Mouse (Mus musculus): Measurements from ENCODE around the gene Polg2.
"Not testable (repeated sequence)": the region's sequence is repeated elsewhere in the genome, so short reads cannot be mapped to it uniquely, and the experiment has no call there.

The Polg2 gene

GRCm38 (mm10) chr11:106724916-106725235 is 54.5 kb downstream of the Polg2 start:
- DNase-seq (ENCODE audit: low spot score): not testable (repeated sequence)

DNA sequence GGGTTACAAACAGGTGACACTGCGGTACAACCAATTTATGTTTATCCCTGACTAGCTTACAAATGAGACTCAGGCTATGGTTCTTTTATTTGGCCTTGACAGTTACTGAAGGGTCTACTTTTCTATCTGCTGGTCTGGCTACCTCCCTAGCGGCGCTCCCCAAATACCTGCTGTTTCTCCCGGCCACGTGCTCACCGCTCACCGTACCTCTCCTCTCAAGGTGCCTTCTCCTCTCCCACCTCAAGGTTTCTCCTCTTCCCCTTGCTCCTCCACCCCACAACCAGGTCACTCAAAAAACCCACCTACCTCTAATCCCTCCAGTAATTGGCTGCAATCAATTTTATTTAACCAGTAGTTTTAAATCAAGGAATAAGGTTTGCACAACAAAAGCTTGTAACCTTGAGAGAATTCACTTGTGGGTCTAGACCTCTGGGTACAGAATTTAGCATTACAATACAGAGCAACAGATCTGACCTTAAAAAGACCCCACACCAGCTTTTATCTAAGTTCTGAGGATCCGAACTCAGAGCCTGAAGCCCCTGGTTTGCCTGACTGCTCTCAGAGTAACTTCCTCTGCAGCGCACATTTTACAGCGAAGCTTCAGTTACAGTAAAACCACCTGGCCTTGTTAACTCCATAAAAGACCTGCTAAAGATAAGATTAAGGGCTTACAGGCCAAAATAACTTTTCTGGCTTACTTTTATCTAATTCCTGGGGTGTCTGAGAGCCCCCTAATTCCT is 55.0 kb downstream of the Polg2 start:
- no peak for DNase-seq (ENCODE audit: low spot score)

DNA sequence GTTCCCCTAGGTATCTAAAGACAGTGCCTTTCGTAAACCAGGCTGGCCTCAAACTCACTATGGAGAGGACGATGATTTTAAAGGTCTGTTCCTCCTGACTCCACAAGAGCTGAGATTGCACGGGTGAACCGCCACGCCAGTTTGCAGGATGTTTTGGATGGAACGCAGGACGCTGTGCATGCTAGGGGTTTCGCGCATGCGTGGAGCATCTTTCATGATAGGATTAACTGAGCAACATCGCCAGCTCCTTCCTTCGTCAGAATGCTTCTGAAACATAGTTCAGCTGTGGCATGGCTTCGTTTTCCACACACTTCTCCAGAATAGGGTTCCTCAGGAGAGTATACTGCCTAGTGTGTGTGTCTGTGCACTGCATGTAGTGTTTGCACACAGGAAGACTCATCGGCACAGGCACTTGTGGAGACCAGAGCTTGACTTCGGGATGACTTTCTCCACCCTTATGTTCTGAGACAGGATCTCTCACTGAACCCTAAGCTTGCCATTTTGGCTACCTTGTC is 55.7 kb downstream of the Polg2 start:
- peak; percentile 71 for DNase-seq (ENCODE audit: low spot score)

- peak; percentile 54 for DNase-seq (ENCODE audit: low spot score)
These were observed 56.4 kb downstream of the Polg2 start for GRCm38 (mm10) chr11:106722831-106723361.

GRCm38 (mm10) chr11:106720379-106720778 is 59.0 kb downstream of the Polg2 start:
- no peak for DNase-seq (ENCODE audit: low spot score)
